Mouse (Mus musculus) forebrain, postnatal 0 days (tissue): ENCODE measurements at regions not wholly inside any gene's neighbourhood (a gene's known extent, or its start where the extent isn't known, plus 50 kb on each side); places are given as distances from the start of the nearest gene placed in this dataset.

Source experiments
- ATAC-seq: fragments of 200-750 bp; cut with Nextera tagmentation; 2 replicates; pipeline ENCODE4 v1.8.0; 2017; ENCODE audit warnings: mild to moderate bottlenecking, moderate library complexity
- DNase-seq: peaks from one replicate; pipeline ENCODE4 v3.0.0-alpha.2; 2015
- H3K27ac ChIP-seq: fragments of 300-500 bp; sonication (generic); 2 replicates; pipeline ENCODE4 v1.5.1; 2014; ENCODE audit warnings: low read depth, mild to moderate bottlenecking, antibody characterized with exemption, low read length, moderate library complexity, mixed read lengths
- H3K27me3 ChIP-seq: fragments of 300-500 bp; sonication (generic); 2 replicates; pipeline ENCODE4 v1.6.1; 2014; ENCODE audit warnings: mild to moderate bottlenecking, low read length, mixed read lengths; ENCODE audit not compliant: insufficient read depth
- H3K36me3 ChIP-seq: fragments of 300-500 bp; sonication (generic); 2 replicates; pipeline ENCODE4 v1.6.1; 2014; ENCODE audit warnings: mild to moderate bottlenecking, moderate library complexity; ENCODE audit not compliant: insufficient read depth
- H3K4me1 ChIP-seq: fragments of 300-500 bp; sonication (generic); 2 replicates; pipeline ENCODE4 v1.6.1; 2014; ENCODE audit warnings: antibody characterized with exemption; ENCODE audit not compliant: insufficient read depth
- H3K4me2 ChIP-seq: fragments of 300-500 bp; sonication (generic); 2 replicates; pipeline ENCODE4 v1.6.1; 2014; ENCODE audit warnings: low read depth, mild to moderate bottlenecking, moderate library complexity
- H3K4me3 ChIP-seq: fragments of 300-500 bp; sonication (generic); 2 replicates; pipeline ENCODE4 v1.5.1; 2014; ENCODE audit warnings: low read depth, low read length, mixed read lengths
- H3K9ac ChIP-seq: fragments of 300-500 bp; sonication (generic); 2 replicates; pipeline ENCODE4 v1.6.1; 2014; ENCODE audit warnings: mild to moderate bottlenecking
- H3K9me3 ChIP-seq: fragments of 300-500 bp; sonication (generic); 2 replicates; pipeline ENCODE4 v1.6.1; 2016; ENCODE audit warnings: low read length
- CTCF ChIP-seq: sonication (generic); IDR thresholded peaks from 2 replicates; pipeline ENCODE4 v1.5.1; 2016; ENCODE audit warnings: antibody characterized with exemption, control low read depth, low read depth
- WGBS: fragments of 180-500 bp; shearing (Covaris S2); extraction: QIAGEN DNeasy Blood & Tissue Kit; methylation state at CpG from one replicate; pipeline ENCODE4 v1.1.7; 2014; 5-methylcytosine and 5-hydroxymethylcytosine counted together

DNA sequence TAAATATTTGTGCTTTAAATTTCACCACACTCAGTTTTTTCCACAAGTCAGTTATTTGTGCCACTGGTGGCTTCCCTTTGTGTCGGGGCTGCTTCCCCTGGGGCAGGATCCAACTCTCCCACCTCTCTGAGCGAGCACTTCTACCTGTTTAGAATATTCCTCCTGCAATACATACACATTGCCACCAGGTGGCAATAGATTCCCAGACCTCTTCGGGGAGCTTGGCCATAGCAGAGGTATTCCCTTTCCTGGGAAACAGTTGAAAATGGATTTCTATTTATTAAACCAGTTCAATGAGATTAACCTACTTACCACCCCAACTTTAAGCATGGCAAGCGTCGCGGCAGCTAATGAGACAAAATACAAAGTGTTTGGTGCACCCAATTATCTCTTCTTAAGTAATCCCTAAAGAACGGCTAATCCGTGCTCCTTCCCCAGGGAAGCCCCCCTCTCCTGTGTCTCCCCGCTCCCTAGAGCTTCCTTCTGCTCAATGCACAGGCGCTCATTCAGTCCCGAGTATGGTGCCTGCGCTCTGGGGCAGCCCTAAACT, 104.1 kb upstream of the Zc3h12a start:
- TF ChIP-seq CTCF = peak; percentile 91
- no peak overlapping the region for H3K4me2 ChIP-seq
- no peaks in the 10 kb centered on the region for H3K9me3 ChIP-seq
- WGBS = 4% methylated on average over 12 of the region's 12 CpGs
- no peak overlapping the region for H3K4me3 ChIP-seq
- H3K27ac ChIP-seq = no peak overlapping the region
- peaks cover 1% of the 10 kb centered on the region; the same call in 1 of the 2 replicates for H3K27me3 ChIP-seq
- H3K9ac ChIP-seq = no peak overlapping the region
- peak; percentile 87 for DNase-seq
- H3K4me1 ChIP-seq = no peaks in the 10 kb centered on the region
- H3K36me3 ChIP-seq = no peaks in the 10 kb centered on the region
- ATAC-seq = peak; percentile 70; the same call in 1 of the 2 replicates

DNA sequence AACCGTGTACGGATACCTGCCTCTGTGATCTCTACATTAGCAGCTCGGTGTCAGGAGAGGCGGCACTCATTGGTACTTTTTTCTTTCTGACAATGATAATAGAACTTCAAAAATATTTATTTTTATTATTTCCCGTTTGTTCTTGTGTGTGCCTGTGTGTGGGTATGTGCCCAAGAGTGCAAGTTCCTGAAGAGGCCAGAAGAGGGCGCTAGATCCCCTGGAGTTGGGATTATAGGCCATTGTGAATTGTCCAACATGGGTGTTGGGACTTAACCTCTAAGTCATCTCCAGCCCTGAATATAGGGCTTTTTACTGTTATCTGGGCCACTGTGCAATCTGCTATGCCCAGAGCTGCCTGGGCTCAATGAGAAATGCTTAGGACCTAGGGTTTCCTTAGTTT, 99.6 kb upstream of the Zc3h12a start:
- no peak for DNase-seq
- no peaks in the 10 kb centered on the region for H3K36me3 ChIP-seq
- TF ChIP-seq CTCF = peak; percentile 15; the same call in 1 of the 2 replicates
- no peaks in the 10 kb centered on the region for H3K4me1 ChIP-seq
- no peak overlapping the region for H3K4me3 ChIP-seq
- no peaks in the 10 kb centered on the region for H3K9me3 ChIP-seq
- H3K9ac ChIP-seq = no peak overlapping the region
- WGBS = 91% methylated on average over 6 of the region's 6 CpGs
- no peak overlapping the region for H3K27ac ChIP-seq
- no peak overlapping the region for H3K4me2 ChIP-seq
- H3K27me3 ChIP-seq = no peaks in the 10 kb centered on the region
- ATAC-seq = no peak

GRCm38 (mm10) chr4:125222922-125223321, 95.3 kb upstream of the Zc3h12a start:
- Histone ChIP-seq H3K27ac (no peak overlapping the region), H3K27me3 (no peaks in the 10 kb centered on the region), H3K4me1 (no peaks in the 10 kb centered on the region), H3K4me2 (no peak overlapping the region), H3K9ac (no peak overlapping the region), H3K9me3 (no peaks in the 10 kb centered on the region), H3K36me3 (no peaks in the 10 kb centered on the region), H3K4me3 (no peak overlapping the region)
- ATAC-seq (no peak), DNase-seq (no peak)
- TF ChIP-seq CTCF = no peak
- 71% methylated on average over 6 of the region's 6 CpGs for WGBS

DNA sequence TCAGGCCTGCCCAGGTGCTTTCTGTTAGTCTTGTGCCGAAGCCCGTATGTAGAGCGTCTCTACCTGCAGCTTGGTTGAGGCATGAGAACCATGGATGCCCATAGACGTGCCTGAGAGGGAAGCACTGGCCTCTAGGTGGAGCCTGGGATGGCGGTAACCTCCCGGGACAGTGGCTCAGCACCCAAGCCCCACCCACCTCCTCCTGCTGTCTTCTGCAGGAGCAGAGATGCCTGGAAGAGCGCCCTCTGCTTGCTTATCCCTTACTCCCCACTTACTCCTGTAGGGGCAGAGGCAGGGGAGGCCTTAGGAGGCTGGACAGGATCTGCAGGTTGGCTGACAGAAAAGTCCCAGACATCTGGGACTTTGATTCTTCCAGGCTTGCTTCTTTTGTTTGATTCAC, 92.7 kb upstream of the Zc3h12a start:
- no peaks in the 10 kb centered on the region for H3K36me3 ChIP-seq
- H3K27me3 ChIP-seq = no peaks in the 10 kb centered on the region
- no peak overlapping the region for H3K4me2 ChIP-seq
- no peak overlapping the region for H3K4me3 ChIP-seq
- no peaks in the 10 kb centered on the region for H3K4me1 ChIP-seq
- no peak for ATAC-seq
- WGBS = 32% methylated on average over 7 of the region's 7 CpGs
- H3K27ac ChIP-seq = no peak overlapping the region
- H3K9ac ChIP-seq = no peak overlapping the region
- peaks cover 11% of the 10 kb centered on the region for H3K9me3 ChIP-seq
- no peak for DNase-seq
- peak; percentile 36 for TF ChIP-seq CTCF

DNA sequence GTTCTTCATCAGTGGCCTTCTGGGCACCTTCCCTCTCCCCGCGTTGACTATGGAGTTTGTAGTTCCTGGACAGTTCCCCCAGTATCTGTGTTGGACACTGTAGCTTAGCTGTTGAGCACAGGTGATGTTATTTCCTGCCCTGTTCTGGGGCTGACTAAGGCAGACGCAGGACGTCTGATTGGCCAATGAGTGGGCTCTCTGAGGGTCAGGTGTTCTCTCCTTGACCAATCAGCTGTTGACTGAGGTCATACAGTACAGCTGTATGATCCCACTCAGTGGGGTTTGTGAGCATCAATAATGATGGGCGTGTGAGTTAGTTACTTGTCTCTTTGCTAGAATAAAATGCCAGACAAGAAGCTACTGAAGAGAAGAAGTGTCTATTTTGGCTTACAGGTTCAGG, 91.6 kb upstream of the Zc3h12a start:
- H3K4me3 ChIP-seq = no peak overlapping the region
- whole genome bisulfite sequencing = 91% methylated on average over 5 of the region's 5 CpGs
- no peak overlapping the region for H3K4me2 ChIP-seq
- no peaks in the 10 kb centered on the region for H3K27me3 ChIP-seq
- TF ChIP-seq CTCF = no peak
- no peaks in the 10 kb centered on the region for H3K36me3 ChIP-seq
- H3K4me1 ChIP-seq = no peaks in the 10 kb centered on the region
- ATAC-seq (no peak), DNase-seq (no peak)
- H3K9me3 ChIP-seq = peaks cover 11% of the 10 kb centered on the region
- no peak overlapping the region for H3K27ac ChIP-seq
- H3K9ac ChIP-seq = no peak overlapping the region

DNA sequence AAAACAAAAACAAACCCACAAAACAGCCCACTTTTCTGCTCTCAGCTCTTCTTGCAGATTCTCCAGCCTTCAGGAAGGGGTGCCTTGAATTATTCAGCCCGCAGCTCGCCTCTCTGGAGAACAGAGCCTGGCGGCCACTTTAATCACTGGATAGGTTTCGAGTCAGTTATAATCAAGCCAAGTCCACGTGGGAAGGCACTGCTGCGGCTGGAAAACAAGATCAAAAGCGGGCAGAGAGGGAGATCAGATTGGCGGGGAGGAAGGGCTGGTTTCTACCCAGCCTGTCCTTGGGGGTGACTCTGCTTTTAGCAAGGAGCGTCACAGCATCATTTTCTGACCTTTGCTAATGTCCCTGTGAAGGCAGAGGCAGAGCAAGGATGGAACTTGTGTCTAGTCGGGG, 86.7 kb upstream of the Zc3h12a start:
- no peak overlapping the region for H3K4me3 ChIP-seq

DNA sequence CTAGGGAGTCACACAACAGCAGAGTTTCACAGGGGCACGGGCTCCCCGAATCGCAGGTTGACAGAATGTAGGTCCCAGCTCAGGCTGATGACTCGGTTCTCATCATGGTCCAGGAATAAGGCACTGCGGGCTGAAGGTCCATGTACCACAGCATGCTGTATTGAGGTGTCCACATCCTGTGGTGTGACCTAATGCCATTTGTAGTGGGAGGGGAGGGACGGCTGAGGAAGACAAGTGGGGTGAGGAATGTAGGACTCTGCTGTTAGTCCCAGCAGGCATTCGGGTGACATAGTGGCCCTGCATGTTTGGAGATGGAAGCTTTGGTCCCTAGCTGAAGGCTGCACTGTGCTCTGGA, 84.5 kb upstream of the Zc3h12a start:
- Histone ChIP-seq H3K9ac (no peak overlapping the region), H3K27me3 (no peaks in the 10 kb centered on the region), H3K4me2 (no peak overlapping the region), H3K4me1 (no peaks in the 10 kb centered on the region), H3K27ac (no peak overlapping the region), H3K36me3 (no peaks in the 10 kb centered on the region), H3K4me3 (no peak overlapping the region), H3K9me3 (peaks cover 11% of the 10 kb centered on the region)
- whole genome bisulfite sequencing = 53% methylated on average over 7 of the region's 7 CpGs
- TF ChIP-seq CTCF = no peak
- DNase-seq (no peak), ATAC-seq (no peak)

More for the DNA sequence above, 86.7 kb upstream of the Zc3h12a start:
- H3K4me1 ChIP-seq = no peaks in the 10 kb centered on the region
- no peak overlapping the region for H3K4me2 ChIP-seq
- H3K27ac ChIP-seq = no peak overlapping the region
- TF ChIP-seq CTCF = no peak
- H3K27me3 ChIP-seq = no peaks in the 10 kb centered on the region
- no peaks in the 10 kb centered on the region for H3K36me3 ChIP-seq
- no peak for ATAC-seq
- peaks cover 11% of the 10 kb centered on the region for H3K9me3 ChIP-seq
- DNase-seq = no peak
- WGBS = 56% methylated on average over 10 of the region's 10 CpGs
- H3K9ac ChIP-seq = no peak overlapping the region
